Mouse (Mus musculus) bone marrow, adult 2 months (tissue): Measurements from ENCODE around the gene Hist1h2ah. TPM values are rescaled to one million over a fixed set of nuclear protein-coding genes. Genes with fewer than 3 reads are reported as not detected.
A peak's percentile ranks its signal among the peaks of the same experiment; 100 is the strongest.
"Not testable (repeated sequence)": the region's sequence is repeated elsewhere in the genome, so short reads cannot be mapped to it uniquely, and the experiment has no call there.

Source experiments
- H3K27ac ChIP-seq: fragments of 200-500 bp; 2 replicates; pipeline ENCODE4 v1.5.1; 2012; ENCODE audit warnings: low read depth, mild to moderate bottlenecking, control low read depth, inconsistent platforms, low read length; ENCODE audit not compliant: control insufficient read depth, poor library complexity, insufficient read depth
- H3K4me1 ChIP-seq: fragments of 200-500 bp; 2 replicates; pipeline ENCODE4 v1.6.1; 2011; ENCODE audit warnings: low read length; ENCODE audit not compliant: control insufficient read depth, insufficient read depth
- H3K4me3 ChIP-seq: fragments of 200-500 bp; replicated peaks from 2 replicates; pipeline ENCODE3; 2011; ENCODE audit warnings: mild to moderate bottlenecking, low read depth, low read length, control low read depth; ENCODE audit not compliant: control insufficient read depth
- CTCF ChIP-seq: fragments of 200-500 bp; IDR thresholded peaks from 2 replicates; pipeline ENCODE4 v1.5.1; 2011; ENCODE audit warnings: low read length, control low read depth; ENCODE audit not compliant: control insufficient read depth, insufficient read depth
- POLR2A ChIP-seq: fragments of 200-500 bp; IDR thresholded peaks from 2 replicates; pipeline ENCODE4 v1.6.1; 2011; ENCODE audit warnings: low read depth, mild to moderate bottlenecking, control low read depth, low read length, borderline replicate concordance; ENCODE audit not compliant: control insufficient read depth
- WGBS: fragments of 180-500 bp; shearing (Covaris S2); methylation state at CpG from one replicate; pipeline ENCODE4 v1.1.7; 2018; 5-methylcytosine and 5-hydroxymethylcytosine counted together
- polyA plus RNA-seq: library from polyadenylated mRNA; stranded (reverse); fragments of >200 nt; gene quantifications from 2 replicates; pipeline ENCODE4 v1.2.4, GENCODE M21; 2011; ENCODE audit warnings: low replicate concordance; ENCODE audit not compliant: missing spikeins, insufficient read depth, insufficient read length

Hist1h2ah gene
- polyA plus RNA-seq, 1 experiment, result 40.4 TPM

DNA sequence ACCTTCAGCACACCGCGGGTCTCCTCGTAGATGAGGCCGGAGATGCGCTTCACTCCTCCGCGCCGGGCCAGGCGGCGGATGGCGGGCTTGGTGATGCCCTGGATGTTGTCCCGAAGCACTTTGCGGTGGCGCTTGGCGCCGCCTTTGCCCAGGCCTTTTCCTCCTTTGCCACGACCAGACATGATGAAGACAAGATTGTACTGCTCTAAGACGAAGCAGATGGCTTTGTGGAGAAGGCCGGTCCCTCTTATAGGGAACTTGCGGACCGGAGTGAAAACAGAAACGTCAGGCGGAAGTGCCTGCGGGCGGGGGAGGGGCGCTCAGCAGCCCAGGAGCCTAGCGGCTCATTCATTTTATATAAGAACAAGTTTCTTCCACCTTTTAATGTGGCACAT lies 5.8 kb upstream of the Hist1h2ah start, which contains the start of gene Hist1h4i:
Gene Hist1h4i, minus strand, starts transcription at position 221 of the 395 bp plus-strand sequence.
- H3K4me3 ChIP-seq, result peak within 1 kb of the TSS; percentile 68
- peak; percentile 99 for TF ChIP-seq POLR2A
- WGBS, result 0% methylated on average over 25 of the region's 27 CpGs
- peak within 1 kb of the TSS; percentile 99 for H3K27ac ChIP-seq
- H3K4me1 ChIP-seq, result not testable (repeated sequence)

- Histone ChIP-seq H3K4me1 (no peaks in the 10 kb centered on the region), H3K4me3 (peak overlapping the region; percentile 68), H3K27ac (peak overlapping the region; percentile 95)
- TF ChIP-seq CTCF (no peak), POLR2A (no peak)
- WGBS, result under 1% methylated on average over 24 of the region's 24 CpGs
Observed at GRCm38 (mm10) chr13:22040464-22041141, 5.2 kb upstream of the Hist1h2ah start.

- Histone ChIP-seq H3K4me3 (peak overlapping the region; percentile 18), H3K4me1 (no peaks in the 10 kb centered on the region), H3K27ac (peak overlapping the region; percentile 95; the same call in 1 of the 2 replicates)
- TF ChIP-seq POLR2A (no peak), CTCF (no peak)
- WGBS, result 5% methylated on average over 2 of the region's 2 CpGs
Observed at GRCm38 (mm10) chr13:22039951-22040463, 4.6 kb upstream of the Hist1h2ah start.

DNA sequence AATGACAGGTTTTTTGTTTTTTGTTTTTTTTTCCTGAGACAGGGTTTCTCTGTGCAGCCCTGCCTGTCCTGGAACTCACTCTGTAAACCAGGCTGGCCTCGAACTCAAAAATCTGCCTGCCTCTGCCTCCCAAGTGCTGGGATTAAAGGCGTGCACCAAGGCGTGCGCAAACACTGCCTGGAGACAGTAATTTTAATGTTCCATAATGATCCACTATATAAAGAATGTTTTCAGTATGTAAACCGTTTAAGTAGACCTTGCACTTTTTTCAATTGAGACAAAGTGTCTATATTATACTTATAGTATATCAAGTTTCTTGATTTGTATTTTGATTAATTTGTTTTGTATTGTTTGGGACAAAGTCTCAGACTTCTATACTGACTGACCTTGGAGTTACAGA lies 4.0 kb upstream of the Hist1h2ah start:
- Histone ChIP-seq H3K4me1 (no peaks in the 10 kb centered on the region), H3K27ac (peak overlapping the region; percentile 74; the same call in 1 of the 2 replicates), H3K4me3 (peak overlapping the region; percentile 25)
- WGBS, result 76% methylated on average over 5 of the region's 5 CpGs
- TF ChIP-seq POLR2A (no peak), CTCF (no peak)

- TF ChIP-seq CTCF (no peak), POLR2A (no peak)
- 66% methylated on average over 2 of the region's 2 CpGs for WGBS
- Histone ChIP-seq H3K27ac (no peak overlapping the region), H3K4me1 (no peaks in the 10 kb centered on the region; the same call in 1 of the 2 replicates), H3K4me3 (no peak overlapping the region)
Observed at GRCm38 (mm10) chr13:22037415-22037814, 2.0 kb upstream of the Hist1h2ah start.

DNA sequence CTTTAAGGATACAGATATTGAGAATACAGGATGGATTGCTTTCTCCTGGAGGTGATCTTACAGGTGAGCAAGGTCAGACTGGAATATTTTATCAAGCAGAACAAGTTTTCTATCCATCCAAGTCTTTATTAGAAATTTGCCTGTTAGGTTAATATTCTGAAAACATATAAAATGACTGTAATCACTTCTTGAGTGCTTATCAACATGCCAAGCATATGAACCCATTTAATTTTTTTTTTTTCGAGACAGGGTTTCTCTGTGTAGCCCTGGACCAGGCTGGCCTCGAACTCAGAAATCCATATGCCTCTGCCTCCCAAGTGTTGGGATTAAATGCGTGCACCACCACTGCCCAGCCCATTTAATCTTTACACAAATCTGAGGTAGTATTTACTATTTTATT lies 1.6 kb upstream of the Hist1h2ah start:
- peak overlapping the region; percentile 48 for H3K4me3 ChIP-seq
- TF ChIP-seq POLR2A (no peak), CTCF (no peak)
- WGBS, result 56% methylated on average over 3 of the region's 3 CpGs
- no peaks in the 10 kb centered on the region; the same call in 1 of the 2 replicates for H3K4me1 ChIP-seq
- peak overlapping the region; percentile 93; the same call in 1 of the 2 replicates for H3K27ac ChIP-seq

- Histone ChIP-seq H3K4me1 (no peaks in the 10 kb centered on the region; the same call in 1 of the 2 replicates), H3K27ac (peak overlapping the region; percentile 93), H3K4me3 (peak overlapping the region; percentile 48)
- TF ChIP-seq CTCF, result no peak
- TF ChIP-seq POLR2A, result no peak
- WGBS, result 2% methylated on average over 22 of the region's 23 CpGs
Observed at GRCm38 (mm10) chr13:22036149-22036956, 985 bp upstream of the Hist1h2ah start.

DNA sequence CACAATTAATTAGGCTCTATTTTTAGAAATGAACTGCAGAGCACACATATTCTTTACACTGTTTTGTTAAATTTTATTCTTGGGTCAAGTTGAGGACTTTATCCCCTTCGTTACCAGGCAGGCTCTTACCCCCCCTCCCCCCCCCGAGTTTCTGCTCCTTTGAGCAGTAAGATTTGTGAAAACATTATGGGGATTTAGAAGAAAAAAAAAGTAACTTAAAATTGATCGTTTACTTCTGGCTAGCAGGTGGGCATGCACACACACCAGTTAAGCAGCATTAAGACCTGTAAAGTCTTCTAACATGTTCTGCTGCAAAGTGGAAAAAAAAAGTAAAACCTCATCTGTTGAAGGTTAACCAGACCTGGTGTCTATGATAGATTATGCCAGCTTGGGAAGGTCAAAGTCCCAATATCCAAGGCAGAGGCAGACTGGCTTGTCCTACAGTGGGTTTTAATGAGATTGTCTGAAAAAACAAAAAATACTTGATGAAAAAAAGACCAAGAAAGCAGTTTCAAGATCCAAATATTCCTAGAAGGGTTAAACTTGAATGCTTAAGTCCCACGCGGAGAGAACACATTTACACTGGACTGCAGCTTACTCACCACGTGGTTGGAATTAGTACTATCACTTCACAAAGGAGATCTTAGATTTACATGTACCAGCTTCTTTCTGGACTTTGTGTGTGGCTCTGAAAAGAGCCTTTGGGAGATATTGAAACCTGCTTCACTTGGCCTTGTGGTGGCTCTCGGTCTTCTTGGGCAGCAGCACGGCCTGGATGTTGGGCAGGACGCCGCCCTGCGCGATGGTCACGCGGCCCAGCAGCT lies 713 bp downstream of the Hist1h2ah start:
- Histone ChIP-seq H3K4me3 (peak overlapping the region; percentile 72), H3K4me1 (no peaks in the 10 kb centered on the region; the same call in 1 of the 2 replicates), H3K27ac (peak overlapping the region; percentile 95)
- under 1% methylated on average over 12 of the region's 14 CpGs for WGBS
- TF ChIP-seq POLR2A (no peak), CTCF (no peak)
